Mouse (Mus musculus): Measurements from ENCODE around the gene Tirap. TPM values are rescaled to one million over a fixed set of nuclear protein-coding genes. Genes with fewer than 3 reads are reported as not detected.

Gene Tirap
- polyA plus RNA-seq (2011; ENCODE audit: insufficient read depth, insufficient read length, low read depth, missing spikeins): 10.8 and 11.8 TPM in 2 replicates

DNA sequence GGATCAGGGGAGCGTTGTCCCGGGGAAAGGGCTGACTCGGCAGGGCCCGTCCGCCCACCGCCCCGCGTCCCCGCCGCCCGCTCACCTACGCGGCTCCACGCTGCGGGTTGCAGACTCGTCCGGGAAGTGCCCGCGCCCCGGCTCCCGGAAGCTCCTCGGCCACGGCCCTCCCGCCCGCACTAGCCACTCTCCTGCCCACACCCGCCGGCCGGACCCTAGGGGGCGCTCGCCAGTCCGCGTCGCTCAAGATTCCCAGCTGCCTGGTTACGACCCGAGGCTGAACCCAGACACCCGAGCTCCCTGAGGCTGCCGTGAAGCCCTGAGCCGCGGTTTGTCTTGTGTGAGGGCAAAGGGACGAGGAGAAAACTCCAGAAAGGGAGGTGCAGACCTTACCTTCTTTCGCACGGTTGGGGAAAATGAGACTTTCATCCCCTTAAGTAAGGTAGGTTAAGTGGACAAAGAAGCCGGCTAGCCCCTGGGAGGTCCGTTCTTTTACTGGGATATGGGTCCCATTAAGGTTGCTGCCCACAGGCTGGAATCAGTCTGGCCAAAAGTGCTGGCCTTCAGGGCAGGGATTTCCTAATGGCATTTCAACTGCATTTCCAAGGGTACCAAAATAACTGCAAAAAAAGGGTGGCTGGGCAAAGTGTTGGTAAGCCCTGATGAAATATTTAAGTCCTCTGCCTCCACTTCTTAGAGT is at the start of gene Tirap, which contains the start of gene Srpr:
Gene Tirap (minus strand): TSS at position 520 of the 700 bp plus-strand sequence.
Gene Srpr (plus strand): TSS at position 404 of the 700 bp plus-strand sequence.
- H3K27me3 ChIP-seq (ENCODE audit: control insufficient read depth, insufficient read depth, low read length, poor library complexity, severe bottlenecking): no peaks in the 10 kb centered on the region
- H3K36me3 ChIP-seq (ENCODE audit: control insufficient read depth, insufficient read depth, low read length, poor library complexity, severe bottlenecking): peaks cover 5% of the 10 kb centered on the region
- peak within 1 kb of the TSS; percentile 67 for H3K4me3 ChIP-seq (ENCODE audit: low read depth, low read length)
- H3K9ac ChIP-seq (ENCODE audit: low read depth, poor library complexity, severe bottlenecking): peak within 1 kb of the TSS; percentile 81
- H3K27ac ChIP-seq (ENCODE audit: insufficient read depth, low read length): no peak within 1 kb of the TSS
- H3K9me3 ChIP-seq (replicated peaks; ENCODE audit: control insufficient read depth, insufficient read depth, low read length, poor library complexity, severe bottlenecking): no peaks in the 10 kb centered on the region
- TF ChIP-seq POLR2A (IDR thresholded peaks at IDR 0.05; ENCODE audit: insufficient read depth, low read length): no peak
- TF ChIP-seq CTCF (IDR thresholded peaks at IDR 0.05; ENCODE audit: low read depth, low read length): peak; percentile 66
- no peak for TF ChIP-seq EP300 (IDR thresholded peaks at IDR 0.05; ENCODE audit: insufficient read depth, low read depth, low read length)
- H3K4me1 ChIP-seq (ENCODE audit: control insufficient read depth, insufficient read depth, low read length): no peaks in the 10 kb centered on the region

DNA sequence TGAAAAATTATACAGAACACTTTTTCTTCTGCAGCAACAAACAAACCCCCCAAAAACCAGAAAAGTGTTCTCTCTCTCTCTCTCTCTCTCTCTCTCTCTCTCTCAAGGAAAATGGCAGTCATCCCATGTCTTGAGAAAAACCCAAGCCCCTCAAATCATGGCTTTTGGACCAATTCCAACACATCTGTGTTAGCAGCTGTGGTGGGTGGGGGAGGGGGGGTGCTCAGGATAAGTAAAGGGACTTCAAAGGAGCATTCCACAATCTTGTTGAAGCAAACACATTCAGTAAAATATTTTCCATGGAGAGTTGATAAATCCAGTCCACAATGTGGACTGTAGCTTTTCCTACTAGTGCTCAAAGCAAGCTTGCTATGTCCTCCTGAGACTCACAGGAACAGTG is 49.4 kb upstream of the Tirap start:
- Histone ChIP-seq H3K9me3 (replicated peaks; ENCODE audit: control insufficient read depth, insufficient read depth, low read length, poor library complexity, severe bottlenecking) (no peaks in the 10 kb centered on the region), H3K27ac (ENCODE audit: insufficient read depth, low read length) (no peak overlapping the region), H3K4me3 (ENCODE audit: low read depth, low read length) (no peak overlapping the region), H3K4me1 (ENCODE audit: control insufficient read depth, insufficient read depth, low read length) (no peaks in the 10 kb centered on the region), H3K27me3 (ENCODE audit: control insufficient read depth, insufficient read depth, low read length, poor library complexity, severe bottlenecking) (no peaks in the 10 kb centered on the region), H3K36me3 (ENCODE audit: control insufficient read depth, insufficient read depth, low read length, poor library complexity, severe bottlenecking) (no peaks in the 10 kb centered on the region), H3K9ac (ENCODE audit: low read depth, poor library complexity, severe bottlenecking) (no peak overlapping the region)
- TF ChIP-seq CTCF (IDR thresholded peaks at IDR 0.05; ENCODE audit: low read depth, low read length): no peak
- no peak for TF ChIP-seq EP300 (IDR thresholded peaks at IDR 0.05; ENCODE audit: insufficient read depth, low read depth, low read length)
- TF ChIP-seq POLR2A (IDR thresholded peaks at IDR 0.05; ENCODE audit: insufficient read depth, low read length): no peak

DNA sequence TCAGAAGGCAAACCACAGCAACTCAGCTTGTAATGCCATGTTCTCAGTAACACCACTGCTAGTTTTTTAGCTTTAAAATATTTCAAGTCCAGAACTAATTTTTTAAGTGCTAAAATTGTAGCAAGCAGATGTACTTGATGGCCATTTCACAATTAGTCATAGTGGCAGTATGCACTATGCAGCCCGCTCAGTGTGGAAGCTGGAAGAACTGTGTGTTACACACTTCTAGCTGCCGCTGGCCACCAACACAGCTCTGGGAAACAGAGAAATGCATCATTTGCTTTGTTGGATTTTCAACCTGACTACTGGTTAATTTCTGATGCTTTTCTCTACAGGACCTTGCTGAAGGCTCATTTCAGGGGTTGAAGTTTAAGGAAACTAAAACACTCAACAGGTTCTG is 47.3 kb upstream of the Tirap start:
- Histone ChIP-seq H3K9me3 (replicated peaks; ENCODE audit: control insufficient read depth, insufficient read depth, low read length, poor library complexity, severe bottlenecking) (no peaks in the 10 kb centered on the region), H3K4me1 (ENCODE audit: control insufficient read depth, insufficient read depth, low read length) (no peaks in the 10 kb centered on the region), H3K9ac (ENCODE audit: low read depth, poor library complexity, severe bottlenecking) (no peak overlapping the region), H3K36me3 (ENCODE audit: control insufficient read depth, insufficient read depth, low read length, poor library complexity, severe bottlenecking) (no peaks in the 10 kb centered on the region), H3K4me3 (ENCODE audit: low read depth, low read length) (no peak overlapping the region), H3K27me3 (ENCODE audit: control insufficient read depth, insufficient read depth, low read length, poor library complexity, severe bottlenecking) (no peaks in the 10 kb centered on the region), H3K27ac (ENCODE audit: insufficient read depth, low read length) (no peak overlapping the region)
- TF ChIP-seq EP300 (IDR thresholded peaks at IDR 0.05; ENCODE audit: insufficient read depth, low read depth, low read length): no peak
- TF ChIP-seq CTCF (IDR thresholded peaks at IDR 0.05; ENCODE audit: low read depth, low read length): no peak
- no peak for TF ChIP-seq POLR2A (IDR thresholded peaks at IDR 0.05; ENCODE audit: insufficient read depth, low read length)

DNA sequence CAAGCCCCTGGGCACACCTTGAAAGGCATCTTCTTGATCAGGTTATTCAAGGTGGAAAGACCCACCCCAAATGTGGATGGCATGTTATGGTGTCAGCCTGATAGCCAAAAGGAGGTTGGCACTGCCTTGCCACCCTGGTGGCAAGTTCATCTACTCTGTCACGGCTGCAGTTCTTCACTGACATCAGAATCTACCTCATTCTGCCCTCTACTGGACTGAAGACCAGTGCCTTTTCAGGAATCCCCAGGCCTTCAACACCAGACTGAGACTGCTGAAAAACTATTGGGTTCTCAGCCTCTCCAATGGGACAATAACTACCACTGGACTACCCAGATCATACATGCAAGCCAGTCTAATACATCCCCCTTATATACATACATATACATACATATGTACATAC is 39.6 kb upstream of the Tirap start:
- no peaks in the 10 kb centered on the region for H3K27me3 ChIP-seq (ENCODE audit: control insufficient read depth, insufficient read depth, low read length, poor library complexity, severe bottlenecking)
- TF ChIP-seq POLR2A (IDR thresholded peaks at IDR 0.05; ENCODE audit: insufficient read depth, low read length): no peak
- TF ChIP-seq EP300 (IDR thresholded peaks at IDR 0.05; ENCODE audit: insufficient read depth, low read depth, low read length): no peak
- TF ChIP-seq CTCF (IDR thresholded peaks at IDR 0.05; ENCODE audit: low read depth, low read length): no peak
- H3K36me3 ChIP-seq (ENCODE audit: control insufficient read depth, insufficient read depth, low read length, poor library complexity, severe bottlenecking): peaks cover under 1% of the 10 kb centered on the region; the same call in 1 of the 2 replicates
- H3K9me3 ChIP-seq (replicated peaks; ENCODE audit: control insufficient read depth, insufficient read depth, low read length, poor library complexity, severe bottlenecking): no peaks in the 10 kb centered on the region
- H3K9ac ChIP-seq (ENCODE audit: low read depth, poor library complexity, severe bottlenecking): no peak overlapping the region
- no peaks in the 10 kb centered on the region for H3K4me1 ChIP-seq (ENCODE audit: control insufficient read depth, insufficient read depth, low read length)
- H3K4me3 ChIP-seq (ENCODE audit: low read depth, low read length): no peak overlapping the region
- no peak overlapping the region for H3K27ac ChIP-seq (ENCODE audit: insufficient read depth, low read length)

DNA sequence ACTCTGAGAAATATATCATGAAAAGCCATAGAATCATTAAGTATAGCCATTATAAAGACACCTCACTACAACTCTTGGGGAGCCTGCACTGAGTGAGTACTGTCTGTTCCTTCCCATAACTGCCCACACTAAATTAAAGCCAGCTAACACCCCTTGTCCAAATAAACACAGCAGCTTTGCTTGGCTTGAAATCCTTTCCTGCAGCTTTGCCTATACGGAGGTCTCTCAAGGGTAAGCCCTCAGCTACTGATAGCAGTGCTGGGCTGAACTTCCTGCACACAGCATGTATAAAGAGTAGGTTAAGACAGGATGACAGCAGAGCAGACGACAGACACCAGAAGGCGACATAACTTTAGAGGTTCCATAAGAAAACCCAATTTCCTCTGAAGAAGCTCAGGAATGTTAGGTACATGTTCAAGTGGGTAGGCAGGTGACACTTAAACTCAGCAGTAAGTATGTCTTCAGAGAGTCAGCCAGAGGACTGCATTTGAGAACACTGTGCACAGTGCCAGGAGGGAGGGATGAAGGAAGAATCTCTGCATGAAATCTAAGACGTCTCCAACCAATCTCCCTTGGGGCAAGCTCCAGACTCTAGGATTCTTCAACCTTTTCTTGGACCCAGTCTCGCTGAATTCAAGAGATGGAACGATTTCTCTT is 39.0 kb upstream of the Tirap start:
- peaks cover 3% of the 10 kb centered on the region; the same call in 1 of the 2 replicates for H3K36me3 ChIP-seq (ENCODE audit: control insufficient read depth, insufficient read depth, low read length, poor library complexity, severe bottlenecking)
- H3K27ac ChIP-seq (ENCODE audit: insufficient read depth, low read length): no peak overlapping the region
- TF ChIP-seq EP300 (IDR thresholded peaks at IDR 0.05; ENCODE audit: insufficient read depth, low read depth, low read length): no peak
- no peak for TF ChIP-seq POLR2A (IDR thresholded peaks at IDR 0.05; ENCODE audit: insufficient read depth, low read length)
- no peak for TF ChIP-seq CTCF (IDR thresholded peaks at IDR 0.05; ENCODE audit: low read depth, low read length)

DNA sequence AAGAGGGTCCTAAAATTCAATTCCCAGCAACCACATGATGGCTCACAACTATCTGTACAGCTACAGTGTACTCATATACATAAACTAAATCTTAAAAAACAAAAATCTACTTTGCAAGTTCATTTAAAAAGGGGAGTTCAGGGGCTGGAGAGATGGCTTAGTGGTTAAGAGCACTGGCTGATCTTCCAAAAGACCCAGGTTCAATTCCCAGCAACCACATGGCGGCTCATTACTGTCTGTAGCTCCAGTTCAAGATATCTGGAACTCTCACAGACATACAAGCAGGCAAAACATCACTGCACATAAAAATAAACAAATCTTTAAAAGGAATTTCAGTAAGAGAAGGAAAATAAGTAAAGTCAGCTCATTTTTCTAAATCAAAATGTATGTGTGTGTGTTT is 38.3 kb upstream of the Tirap start:
- Histone ChIP-seq H3K9me3 (replicated peaks; ENCODE audit: control insufficient read depth, insufficient read depth, low read length, poor library complexity, severe bottlenecking) (no peaks in the 10 kb centered on the region), H3K27ac (ENCODE audit: insufficient read depth, low read length) (no peak overlapping the region), H3K9ac (ENCODE audit: low read depth, poor library complexity, severe bottlenecking) (no peak overlapping the region), H3K36me3 (ENCODE audit: control insufficient read depth, insufficient read depth, low read length, poor library complexity, severe bottlenecking) (peaks cover 3% of the 10 kb centered on the region; the same call in 1 of the 2 replicates), H3K27me3 (ENCODE audit: control insufficient read depth, insufficient read depth, low read length, poor library complexity, severe bottlenecking) (no peaks in the 10 kb centered on the region), H3K4me1 (ENCODE audit: control insufficient read depth, insufficient read depth, low read length) (no peaks in the 10 kb centered on the region), H3K4me3 (ENCODE audit: low read depth, low read length) (no peak overlapping the region)
- TF ChIP-seq CTCF (IDR thresholded peaks at IDR 0.05; ENCODE audit: low read depth, low read length): no peak
- no peak for TF ChIP-seq EP300 (IDR thresholded peaks at IDR 0.05; ENCODE audit: insufficient read depth, low read depth, low read length)
- no peak for TF ChIP-seq POLR2A (IDR thresholded peaks at IDR 0.05; ENCODE audit: insufficient read depth, low read length)

More for the DNA sequence above, 39.0 kb upstream of the Tirap start:
- H3K9ac ChIP-seq (ENCODE audit: low read depth, poor library complexity, severe bottlenecking): no peak overlapping the region
- H3K27me3 ChIP-seq (ENCODE audit: control insufficient read depth, insufficient read depth, low read length, poor library complexity, severe bottlenecking): no peaks in the 10 kb centered on the region
- no peaks in the 10 kb centered on the region for H3K9me3 ChIP-seq (replicated peaks; ENCODE audit: control insufficient read depth, insufficient read depth, low read length, poor library complexity, severe bottlenecking)
- H3K4me3 ChIP-seq (ENCODE audit: low read depth, low read length): no peak overlapping the region
- no peaks in the 10 kb centered on the region for H3K4me1 ChIP-seq (ENCODE audit: control insufficient read depth, insufficient read depth, low read length)
